Mouse (Mus musculus): ENCODE measurements at regions not wholly inside any gene's neighbourhood (a gene's known extent, or its start where the extent isn't known, plus 50 kb on each side); places are given as distances from the start of the nearest gene placed in this dataset.
"Not testable (repeated sequence)": the region's sequence is repeated elsewhere in the genome, so short reads cannot be mapped to it uniquely, and the experiment has no call there.

- Histone ChIP-seq H3K27ac (ENCODE audit: low read depth, low read length) (no peak overlapping the region), H3K4me3 (ENCODE audit: low read depth, low read length) (no peak overlapping the region), H3K9me3 (ENCODE audit: control insufficient read depth, low read length) (no peaks in the 10 kb centered on the region), H3K36me3 (ENCODE audit: control insufficient read depth, insufficient read depth, low read length) (no peaks in the 10 kb centered on the region), H3K9ac (ENCODE audit: low read length) (no peak overlapping the region), H3K27me3 (ENCODE audit: control insufficient read depth, insufficient read depth, low read length) (no peaks in the 10 kb centered on the region), H3K4me2 (ENCODE audit: low read depth, low read length, severe bottlenecking) (no peak overlapping the region), H3K4me1 (replicated peaks; ENCODE audit: control insufficient read depth, insufficient read depth, low read length) (no peaks in the 10 kb centered on the region)
- peak; percentile 88 for ATAC-seq (replicated peaks; ENCODE audit: low FRiP score)
- no peak for DNase-seq (ENCODE audit: low spot score)
- 30% methylated on average over 5 of the region's 5 CpGs for WGBS
Measured at GRCm38 (mm10) chr14:37820918-37821632, 686.0 kb upstream of the Ghitm start.

GRCm38 (mm10) chr14:37819959-37820358 is 684.9 kb upstream of the Ghitm start:
- no peak overlapping the region for H3K4me3 ChIP-seq (ENCODE audit: low read depth, low read length)
- DNase-seq (ENCODE audit: low spot score): peak; percentile 69
- 0 out of 2 replicates have a peak, but pooled peaks have one; percentile 61 for ATAC-seq (replicated peaks; ENCODE audit: low FRiP score)
- no peak overlapping the region for H3K9ac ChIP-seq (ENCODE audit: low read length)
- H3K36me3 ChIP-seq (ENCODE audit: control insufficient read depth, insufficient read depth, low read length): no peaks in the 10 kb centered on the region
- no peak overlapping the region for H3K4me2 ChIP-seq (ENCODE audit: low read depth, low read length, severe bottlenecking)
- no peaks in the 10 kb centered on the region for H3K4me1 ChIP-seq (replicated peaks; ENCODE audit: control insufficient read depth, insufficient read depth, low read length)
- H3K27ac ChIP-seq (ENCODE audit: low read depth, low read length): no peak overlapping the region
- WGBS: 22% methylated on average over 7 of the region's 7 CpGs
- no peaks in the 10 kb centered on the region for H3K9me3 ChIP-seq (ENCODE audit: control insufficient read depth, low read length)
- H3K27me3 ChIP-seq (ENCODE audit: control insufficient read depth, insufficient read depth, low read length): no peaks in the 10 kb centered on the region

- H3K4me3 ChIP-seq (ENCODE audit: low read depth, low read length): no peak overlapping the region
- no peaks in the 10 kb centered on the region for H3K36me3 ChIP-seq (ENCODE audit: control insufficient read depth, insufficient read depth, low read length)
- no peak overlapping the region for H3K27ac ChIP-seq (ENCODE audit: low read depth, low read length)
- no peak overlapping the region for H3K4me2 ChIP-seq (ENCODE audit: low read depth, low read length, severe bottlenecking)
- H3K4me1 ChIP-seq (replicated peaks; ENCODE audit: control insufficient read depth, insufficient read depth, low read length): no peaks in the 10 kb centered on the region
- ATAC-seq (replicated peaks; ENCODE audit: low FRiP score) (no peak), DNase-seq (ENCODE audit: low spot score) (no peak)
- no peaks in the 10 kb centered on the region for H3K27me3 ChIP-seq (ENCODE audit: control insufficient read depth, insufficient read depth, low read length)
- no peaks in the 10 kb centered on the region for H3K9me3 ChIP-seq (ENCODE audit: control insufficient read depth, low read length)
- WGBS: 92% methylated on average over 2 of the region's 2 CpGs
- no peak overlapping the region for H3K9ac ChIP-seq (ENCODE audit: low read length)
Measured at GRCm38 (mm10) chr14:37795642-37796041, 660.6 kb upstream of the Ghitm start.

GRCm38 (mm10) chr14:37765729-37766128 is 630.7 kb upstream of the Ghitm start:
- Histone ChIP-seq H3K27ac (ENCODE audit: low read depth, low read length) (no peak overlapping the region), H3K4me2 (ENCODE audit: low read depth, low read length, severe bottlenecking) (no peak overlapping the region), H3K27me3 (ENCODE audit: control insufficient read depth, insufficient read depth, low read length) (no peaks in the 10 kb centered on the region), H3K4me1 (replicated peaks; ENCODE audit: control insufficient read depth, insufficient read depth, low read length) (no peaks in the 10 kb centered on the region), H3K36me3 (ENCODE audit: control insufficient read depth, insufficient read depth, low read length) (no peaks in the 10 kb centered on the region), H3K9me3 (ENCODE audit: control insufficient read depth, low read length) (no peaks in the 10 kb centered on the region), H3K4me3 (ENCODE audit: low read depth, low read length) (no peak overlapping the region), H3K9ac (ENCODE audit: low read length) (no peak overlapping the region)
- ATAC-seq (replicated peaks; ENCODE audit: low FRiP score): no peak
- DNase-seq (ENCODE audit: low spot score): no peak
- WGBS: 96% methylated on average over 1 of the region's 1 CpGs

GRCm38 (mm10) chr14:37749661-37750060 is 614.6 kb upstream of the Ghitm start:
- not testable (repeated sequence) for DNase-seq (ENCODE audit: low spot score)

GRCm38 (mm10) chr14:37749162-37749561 is 614.1 kb upstream of the Ghitm start:
- H3K27me3 ChIP-seq (ENCODE audit: control insufficient read depth, insufficient read depth, low read length): no peaks in the 10 kb centered on the region
- 91% methylated on average over 7 of the region's 7 CpGs for WGBS
- no peak overlapping the region for H3K9ac ChIP-seq (ENCODE audit: low read length)
- no peak overlapping the region for H3K4me2 ChIP-seq (ENCODE audit: low read depth, low read length, severe bottlenecking)
- H3K9me3 ChIP-seq (ENCODE audit: control insufficient read depth, low read length): no peaks in the 10 kb centered on the region
- H3K36me3 ChIP-seq (ENCODE audit: control insufficient read depth, insufficient read depth, low read length): no peaks in the 10 kb centered on the region
- H3K4me3 ChIP-seq (ENCODE audit: low read depth, low read length): no peak overlapping the region
- no peak overlapping the region for H3K27ac ChIP-seq (ENCODE audit: low read depth, low read length)
- no peaks in the 10 kb centered on the region for H3K4me1 ChIP-seq (replicated peaks; ENCODE audit: control insufficient read depth, insufficient read depth, low read length)
- DNase-seq (ENCODE audit: low spot score): no peak
- no peak for ATAC-seq (replicated peaks; ENCODE audit: low FRiP score)

More at GRCm38 (mm10) chr14:37749661-37750060, 614.6 kb upstream of the Ghitm start:
- H3K27ac ChIP-seq (ENCODE audit: low read depth, low read length); H3K4me3 ChIP-seq (ENCODE audit: low read depth, low read length); H3K4me1 ChIP-seq (replicated peaks; ENCODE audit: control insufficient read depth, insufficient read depth, low read length); H3K36me3 ChIP-seq (ENCODE audit: control insufficient read depth, insufficient read depth, low read length); ATAC-seq (replicated peaks; ENCODE audit: low FRiP score); H3K9ac ChIP-seq (ENCODE audit: low read length); H3K27me3 ChIP-seq (ENCODE audit: control insufficient read depth, insufficient read depth, low read length); H3K9me3 ChIP-seq (ENCODE audit: control insufficient read depth, low read length); H3K4me2 ChIP-seq (ENCODE audit: low read depth, low read length, severe bottlenecking): not testable (repeated sequence)

- no peak for ATAC-seq (replicated peaks; ENCODE audit: low FRiP score)
- no peaks in the 10 kb centered on the region for H3K36me3 ChIP-seq (ENCODE audit: control insufficient read depth, insufficient read depth, low read length)
- H3K4me3 ChIP-seq (ENCODE audit: low read depth, low read length): no peak overlapping the region
- H3K27ac ChIP-seq (ENCODE audit: low read depth, low read length): no peak overlapping the region
- no peaks in the 10 kb centered on the region for H3K27me3 ChIP-seq (ENCODE audit: control insufficient read depth, insufficient read depth, low read length)
- no peaks in the 10 kb centered on the region for H3K4me1 ChIP-seq (replicated peaks; ENCODE audit: control insufficient read depth, insufficient read depth, low read length)
- no peak overlapping the region for H3K9ac ChIP-seq (ENCODE audit: low read length)
- no peak for DNase-seq (ENCODE audit: low spot score)
- no peaks in the 10 kb centered on the region for H3K9me3 ChIP-seq (ENCODE audit: control insufficient read depth, low read length)
- H3K4me2 ChIP-seq (ENCODE audit: low read depth, low read length, severe bottlenecking): no peak overlapping the region
Measured at GRCm38 (mm10) chr14:37743048-37743447, 608.0 kb upstream of the Ghitm start.

GRCm38 (mm10) chr14:37742426-37742825 is 607.4 kb upstream of the Ghitm start:
- H3K4me1 ChIP-seq (replicated peaks; ENCODE audit: control insufficient read depth, insufficient read depth, low read length); ATAC-seq (replicated peaks; ENCODE audit: low FRiP score); H3K9me3 ChIP-seq (ENCODE audit: control insufficient read depth, low read length); H3K27ac ChIP-seq (ENCODE audit: low read depth, low read length); H3K4me3 ChIP-seq (ENCODE audit: low read depth, low read length); H3K4me2 ChIP-seq (ENCODE audit: low read depth, low read length, severe bottlenecking); H3K9ac ChIP-seq (ENCODE audit: low read length); H3K27me3 ChIP-seq (ENCODE audit: control insufficient read depth, insufficient read depth, low read length); H3K36me3 ChIP-seq (ENCODE audit: control insufficient read depth, insufficient read depth, low read length); DNase-seq (ENCODE audit: low spot score): not testable (repeated sequence)
- 89% methylated on average over 1 of the region's 1 CpGs for WGBS

All from forebrain, embryonic 11.5 days (tissue).